Mouse (Mus musculus): Measurements from ENCODE around the gene Ndufs7. TPM values are rescaled to one million over a fixed set of nuclear protein-coding genes. Genes with fewer than 3 reads are reported as not detected.
A peak's percentile ranks its signal among the peaks of the same experiment; 100 is the strongest.

Ndufs7 gene
- total RNA-seq, 2 experiments from 2014 or later: 194 to 206 TPM

DNA sequence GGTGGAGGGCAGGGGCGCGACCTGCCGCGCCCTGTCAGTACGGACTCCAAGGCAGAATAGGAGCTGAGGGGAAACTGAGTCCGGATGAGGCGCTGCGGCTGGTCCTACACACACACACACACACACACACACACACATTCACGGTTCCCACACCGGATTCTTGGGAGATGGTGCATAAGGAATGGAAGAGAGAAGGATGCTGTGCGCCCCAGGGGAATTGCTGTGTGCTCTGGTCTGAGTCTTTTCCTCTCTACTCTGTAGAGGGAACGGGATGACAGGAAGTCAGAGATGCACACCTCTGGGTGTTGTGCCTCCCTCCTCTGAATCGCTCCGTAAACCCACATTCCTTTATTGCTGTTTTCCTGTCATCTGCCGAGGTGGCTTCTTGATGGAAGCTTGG is 50.4 kb downstream of the Ndufs7 start:
- peak overlapping the region; percentile 94 for H3K27ac ChIP-seq
- no peak for TF ChIP-seq CTCF (IDR thresholded peaks at IDR 0.05)
- peak overlapping the region; percentile 78 for H3K4me3 ChIP-seq
- intact Hi-C loops (cut with DNase I): no loop called here
- no peak for DNase-seq (ENCODE audit: extremely low spot score in 1 of 2, low spot score in 2 of 2)

- no peak for DNase-seq (ENCODE audit: extremely low spot score in 1 of 2, low spot score in 2 of 2)
- TF ChIP-seq CTCF (IDR thresholded peaks at IDR 0.05): no peak
- intact Hi-C loops (cut with DNase I): no loop called here
- Histone ChIP-seq H3K4me3 (peak overlapping the region; percentile 78), H3K27ac (peak overlapping the region; percentile 94)
Observed at GRCm38 (mm10) chr10:80299824-80300223, 50.9 kb downstream of the Ndufs7 start.

DNA sequence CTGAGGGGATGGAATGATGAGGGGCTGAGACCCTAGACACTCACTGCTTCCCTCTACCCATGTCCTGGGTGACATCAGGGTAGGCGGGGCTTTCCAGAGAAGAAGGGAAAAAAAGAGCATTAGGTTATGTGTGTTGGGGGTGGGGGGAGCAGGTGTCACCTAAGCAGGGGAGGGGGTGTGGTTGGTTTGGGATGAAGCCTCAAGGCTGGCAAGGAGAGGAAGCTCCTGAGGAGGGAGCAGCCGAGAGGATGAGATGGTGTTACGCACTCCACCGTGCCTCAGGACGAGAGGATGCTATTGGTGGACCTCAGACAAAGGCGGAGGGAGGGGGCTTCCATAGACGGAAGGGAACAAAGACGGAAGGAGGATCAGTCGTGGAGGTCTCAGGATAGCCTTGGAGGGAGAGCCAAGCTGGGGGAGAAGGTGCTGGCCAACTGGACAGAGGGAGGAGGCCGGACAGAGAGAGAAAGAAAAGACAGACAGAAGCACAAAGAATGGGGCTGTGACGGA is 51.8 kb downstream of the Ndufs7 start:
- peak overlapping the region; percentile 94; the same call in 1 of the 2 replicates for H3K27ac ChIP-seq
- intact Hi-C loops (cut with DNase I): no loop called here
- DNase-seq (ENCODE audit: extremely low spot score in 1 of 2, low spot score in 2 of 2): peak in 1 of 2 experiments; percentile 33
- H3K4me3 ChIP-seq: peak overlapping the region; percentile 78
- TF ChIP-seq CTCF (IDR thresholded peaks at IDR 0.05): no peak

GRCm38 (mm10) chr10:80301256-80302081 is 52.5 kb downstream of the Ndufs7 start:
- Histone ChIP-seq H3K27ac (peak overlapping the region; percentile 72), H3K4me3 (peak overlapping the region; percentile 78)
- intact Hi-C loops (cut with DNase I): no loop called here
- DNase-seq (ENCODE audit: extremely low spot score in 1 of 2, low spot score in 2 of 2): no peak
- TF ChIP-seq CTCF (IDR thresholded peaks at IDR 0.05): no peak

DNA sequence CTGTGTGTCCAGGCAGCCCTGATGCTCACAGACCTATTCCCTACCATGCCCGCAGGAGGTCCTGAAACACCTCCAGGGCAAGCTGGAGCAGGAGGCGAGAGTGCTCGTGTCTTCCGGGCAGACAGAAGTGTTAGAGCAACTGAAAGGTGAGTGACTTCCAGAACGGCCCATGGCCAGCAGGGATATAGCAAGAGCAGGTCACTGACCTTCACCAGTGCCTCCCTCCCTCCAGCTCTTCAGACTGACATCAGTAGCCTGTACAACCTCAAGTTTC is 53.1 kb downstream of the Ndufs7 start:
- Histone ChIP-seq H3K4me3 (peak overlapping the region; percentile 78; the same call in 1 of the 2 replicates), H3K27ac (peak overlapping the region; percentile 72)
- TF ChIP-seq CTCF (IDR thresholded peaks at IDR 0.05): no peak
- no peak for DNase-seq (ENCODE audit: extremely low spot score in 1 of 2, low spot score in 2 of 2)
- intact Hi-C loops (cut with DNase I): no loop called here

DNA sequence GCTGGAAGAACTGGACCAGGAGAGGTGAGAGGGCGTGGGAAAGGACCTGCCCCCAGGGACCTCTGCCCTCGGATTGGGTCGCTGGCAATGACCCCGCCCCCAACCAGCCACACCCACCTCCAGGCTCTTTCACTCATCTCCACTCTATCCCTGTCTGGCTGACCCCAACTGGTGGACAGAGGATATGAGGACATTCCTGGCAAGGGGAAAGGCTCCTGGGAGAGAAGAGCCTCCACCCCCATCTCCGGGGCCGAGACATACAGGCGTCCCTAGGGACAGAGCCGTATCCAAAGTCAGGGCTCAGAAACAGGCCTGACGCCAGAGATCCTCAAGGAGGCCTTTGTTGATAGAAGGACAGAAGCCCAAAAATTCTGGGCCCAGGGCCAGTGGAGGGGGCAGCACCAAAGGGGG is 53.6 kb downstream of the Ndufs7 start:
- intact Hi-C loops (cut with DNase I): no loop called here
- Histone ChIP-seq H3K4me3 (no peak overlapping the region), H3K27ac (peak overlapping the region; percentile 72)
- no peak for TF ChIP-seq CTCF (IDR thresholded peaks at IDR 0.05)
- peak in 1 of 2 experiments; percentile 30 for DNase-seq (ENCODE audit: extremely low spot score in 1 of 2, low spot score in 2 of 2)

DNA sequence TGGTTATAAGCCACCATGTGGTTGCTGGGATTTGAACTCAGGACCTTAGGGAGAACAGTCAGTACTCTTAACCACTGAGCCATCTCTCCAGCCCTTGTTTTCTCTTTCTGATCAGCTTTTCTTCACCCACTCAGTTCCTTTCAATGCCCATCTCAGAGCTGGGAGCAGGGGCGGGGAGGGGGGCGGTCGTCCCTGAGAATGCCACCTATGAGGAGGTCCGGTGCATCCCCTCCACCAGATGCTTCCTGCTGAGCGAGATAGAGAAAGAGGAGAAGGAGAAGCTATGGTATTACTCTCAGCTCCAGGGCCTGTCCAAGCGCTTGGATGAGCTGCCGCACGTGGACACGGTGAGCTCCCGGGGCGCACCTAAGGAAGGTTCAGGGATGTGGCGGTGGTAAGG is 55.5 kb downstream of the Ndufs7 start:
- Histone ChIP-seq H3K27ac (no peak overlapping the region), H3K4me3 (no peak overlapping the region)
- intact Hi-C loops (cut with DNase I): no loop called here
- no peak for TF ChIP-seq CTCF (IDR thresholded peaks at IDR 0.05)
- DNase-seq (ENCODE audit: extremely low spot score in 1 of 2, low spot score in 2 of 2): no peak

GRCm38 (mm10) chr10:80304862-80305261 is 55.9 kb downstream of the Ndufs7 start:
- Histone ChIP-seq H3K4me3 (no peak overlapping the region), H3K27ac (no peak overlapping the region)
- DNase-seq (ENCODE audit: extremely low spot score in 1 of 2, low spot score in 2 of 2): no peak
- TF ChIP-seq CTCF (IDR thresholded peaks at IDR 0.05): no peak
- intact Hi-C loops (cut with DNase I): no loop called here

Small RNA genes lying within 50 kb of the gene (microRNA-seq; reads per million reads assigned to microRNA genes)
- 1.2 to 3.2 reads per million in 2 experiments for gene Mir6911

Other genes starting within 250 kb of the Ndufs7 start
- 1 to 10 TPM; 3.5 TPM for gene Arhgap45, start 232.5 kb upstream of the Ndufs7 start, total RNA-seq (2021)
- 10 to 100 TPM; 73.0 to 76.0 TPM for gene Polr2e, start 209.3 kb upstream of the Ndufs7 start, total RNA-seq (2021)
- 100 to 1,000 TPM; 494 to 526 TPM for gene Gpx4, start 202.0 kb upstream of the Ndufs7 start, total RNA-seq (2021)
- gene Sbno2, start 143.6 kb upstream of the Ndufs7 start, total RNA-seq (2021): 10 to 100 TPM; 21.4 to 22.1 TPM
- 100 to 1,000 TPM; 102 to 106 TPM for gene Stk11, start 133.3 kb upstream of the Ndufs7 start, total RNA-seq (2021)
- 100 to 1,000 TPM; 356 to 366 TPM for gene Atp5d, start 110.5 kb upstream of the Ndufs7 start, total RNA-seq (2021)
- gene Cbarp, start 108.3 kb upstream of the Ndufs7 start, total RNA-seq (2021): 100 to 1,000 TPM; 431 to 456 TPM
- gene Midn, start 100.8 kb upstream of the Ndufs7 start, total RNA-seq (2021): 100 to 1,000 TPM in 1 of 2 experiments, 10 to 100 TPM in 1; 80.7 to 127 TPM
- 10 to 100 TPM; 75.8 to 93.0 TPM for gene Cirbp, start 83.1 kb upstream of the Ndufs7 start, total RNA-seq (2021)
- 1 to 10 TPM; 6.0 to 8.1 TPM for gene 1600002K03Rik, start 76.2 kb upstream of the Ndufs7 start, total RNA-seq (2021)
- gene Efna2, start 69.6 kb upstream of the Ndufs7 start, total RNA-seq (2021): 1 to 10 TPM; 6.8 to 7.2 TPM
- gene Mum1, start 22.7 kb upstream of the Ndufs7 start, total RNA-seq (2021): 10 to 100 TPM; 37.8 to 43.3 TPM
- gene Gamt, start 11.9 kb downstream of the Ndufs7 start, total RNA-seq (2021): 10 to 100 TPM; 16.6 to 23.3 TPM
- gene Dazap1, start 12.4 kb downstream of the Ndufs7 start, total RNA-seq (2021): 10 to 100 TPM; 87.4 to 90.3 TPM
- gene Rps15, start 43.3 kb downstream of the Ndufs7 start, total RNA-seq (2021): 100 to 1,000 TPM; 816 to 913 TPM
- gene Apc2, start 46.9 kb downstream of the Ndufs7 start, total RNA-seq (2021): 100 to 1,000 TPM; 111 to 113 TPM
- 10 to 100 TPM; 26.3 to 26.9 TPM for gene 2310011J03Rik, start 71.4 kb downstream of the Ndufs7 start, total RNA-seq (2021)
- gene Pcsk4, start 80.4 kb downstream of the Ndufs7 start, total RNA-seq (2021): 1 to 10 TPM; 4.0 to 5.4 TPM
- gene Reep6, start 80.8 kb downstream of the Ndufs7 start, total RNA-seq (2021): 10 to 100 TPM; 13.5 to 13.6 TPM
- gene Adamtsl5, start 99.3 kb downstream of the Ndufs7 start, total RNA-seq (2021): 10 to 100 TPM in 1 of 2 experiments, 1 to 10 TPM in 1; 7.9 to 11.1 TPM
- gene Plk5, start 107.3 kb downstream of the Ndufs7 start, total RNA-seq (2021): 10 to 100 TPM; 27.3 to 37.9 TPM
- 10 to 100 TPM; 19.2 to 20.6 TPM for gene Mex3d, start 138.5 kb downstream of the Ndufs7 start, total RNA-seq (2021)
- gene Mbd3, start 150.4 kb downstream of the Ndufs7 start, total RNA-seq (2021): 100 to 1,000 TPM; 139 to 150 TPM
- gene Uqcr11, start 157.7 kb downstream of the Ndufs7 start, total RNA-seq (2021): 100 to 1,000 TPM; 373 to 394 TPM
- 10 to 100 TPM; 28.9 to 30.1 TPM for gene Tcf3, start 184.5 kb downstream of the Ndufs7 start, total RNA-seq (2021)
- not detected for gene Onecut3, start 245.7 kb downstream of the Ndufs7 start, total RNA-seq (2021)

Data from left cerebral cortex, adult 2 months (tissue).